Comparison of ENCODE assay signal across 8 mouse cellular contexts in the genomic region with DNA sequence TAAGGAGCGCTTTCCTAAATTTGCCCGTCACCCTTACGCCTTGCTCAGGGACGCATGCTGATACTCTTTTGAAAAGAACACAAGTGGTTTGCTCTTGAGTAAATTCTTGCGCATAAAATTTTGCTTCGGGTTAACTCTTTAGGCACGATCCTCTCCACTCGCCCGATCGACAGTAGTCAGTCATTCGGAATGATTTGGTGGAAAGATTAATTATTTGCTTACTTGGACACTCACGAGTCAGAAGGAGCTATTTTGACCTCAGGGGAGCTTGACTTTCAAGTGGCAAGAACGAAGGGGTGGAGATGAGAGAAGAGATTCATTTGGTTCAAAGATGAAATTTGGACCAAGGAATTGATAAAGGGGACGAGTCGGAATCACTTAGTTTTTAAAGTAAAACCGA. TPM values are rescaled to one million over a fixed set of nuclear protein-coding genes. Genes with fewer than 3 reads are reported as not detected.
A peak's percentile ranks its signal among the peaks of the same experiment; 100 is the strongest.
DNase-seq lines count a peak whose midpoint lies in the region; ATAC-seq and TF ChIP-seq lines count a peak whose summit lies in the region.

No protein-coding gene starts in this region.

- H3K27me3 ChIP-seq in intestine, embryonic 15.5 days (replicated peaks) = no peaks in the 10 kb centered on the region
- H3K27me3 ChIP-seq in midbrain, embryonic 16.5 days (ENCODE audit: control insufficient read depth, insufficient read depth, low read depth, low read length) = no peaks in the 10 kb centered on the region

- H3K4me1 ChIP-seq in lung, adult 2 months (ENCODE audit: control insufficient read depth, insufficient read depth, low read length) = peaks cover 12% of the 10 kb centered on the region
- H3K4me1 ChIP-seq in cortical plate, adult 2 months (ENCODE audit: control insufficient read depth, insufficient read depth, low read length) = peaks cover 1% of the 10 kb centered on the region; the same call in 1 of the 2 replicates
- 0 out of 2 replicates have a peak, but pooled peaks cover 8% of the 10 kb centered on the region for H3K4me1 ChIP-seq in intestine, embryonic 15.5 days (replicated peaks)
- peaks cover 24% of the 10 kb centered on the region for H3K4me1 ChIP-seq in midbrain, embryonic 16.5 days (ENCODE audit: control insufficient read depth, insufficient read depth, low read length)

- TF ChIP-seq CTCF in lung, adult 2 months (IDR thresholded peaks at IDR 0.05; ENCODE audit: insufficient read depth, low read length) = no peak
- no peak for TF ChIP-seq CTCF in cortical plate, adult 2 months (IDR thresholded peaks at IDR 0.05; ENCODE audit: extremely low read depth, insufficient read depth, low read length)

- peak overlapping the region; percentile 74 for H3K4me2 ChIP-seq in intestine, embryonic 15.5 days (replicated peaks)
- H3K4me2 ChIP-seq in midbrain, embryonic 16.5 days (ENCODE audit: low read length) = peak overlapping the region; percentile 93

- peak overlapping the region; percentile 51 for H3K4me3 ChIP-seq in lung, adult 2 months (replicated peaks; ENCODE audit: extremely low read depth, low read depth, low read length)
- peak overlapping the region; percentile 91 for H3K4me3 ChIP-seq in cortical plate, adult 2 months (ENCODE audit: insufficient read depth, low read length)
- H3K4me3 ChIP-seq in intestine, embryonic 15.5 days (replicated peaks) = peak overlapping the region; percentile 80
- H3K4me3 ChIP-seq in midbrain, embryonic 16.5 days (ENCODE audit: low read depth, low read length) = peak overlapping the region; percentile 57

- TF ChIP-seq POLR2A in lung, adult 2 months (IDR thresholded peaks at IDR 0.05; ENCODE audit: borderline replicate concordance, extremely low read depth, low read depth, low read length) = no peak
- TF ChIP-seq POLR2A in cortical plate, adult 2 months (IDR thresholded peaks at IDR 0.05; ENCODE audit: extremely low read depth, insufficient read depth, low read length) = no peak

- 1% methylated on average over 16 of the region's 16 CpGs for WGBS in lung, adult 2 months
- 3% methylated on average over 16 of the region's 16 CpGs for WGBS in intestine, embryonic 15.5 days
- 5% methylated on average over 16 of the region's 16 CpGs for WGBS in midbrain, embryonic 16.5 days

- peak overlapping the region; percentile 87; the same call in 1 of the 2 replicates for H3K9ac ChIP-seq in intestine, embryonic 15.5 days
- peak overlapping the region; percentile 78 for H3K9ac ChIP-seq in midbrain, embryonic 16.5 days (ENCODE audit: low read depth, low read length)

- no peak overlapping the region for H3K27ac ChIP-seq in cortical plate, adult 2 months (ENCODE audit: insufficient read depth, low read length)
- H3K27ac ChIP-seq in intestine, embryonic 15.5 days = no peak overlapping the region
- H3K27ac ChIP-seq in midbrain, embryonic 16.5 days (ENCODE audit: low read length) = no peak overlapping the region

- no peak for DNase-seq in lung, adult 2 months
- no peak for DNase-seq in lung, postnatal 36 days
- no peak for DNase-seq in urinary bladder, adult 2 months (ENCODE audit: low spot score)
- no peak for DNase-seq in right cerebral cortex, adult 2 months (ENCODE audit: low spot score in 2 of 2)

- no peaks in the 10 kb centered on the region for H3K9me3 ChIP-seq in intestine, embryonic 15.5 days
- no peaks in the 10 kb centered on the region for H3K9me3 ChIP-seq in midbrain, embryonic 16.5 days (replicated peaks; ENCODE audit: control insufficient read depth, low read length, poor library complexity, severe bottlenecking)

- ATAC-seq in intestine, embryonic 15.5 days = no peak; the same call in 1 of the 2 replicates
- peak; percentile 46 for ATAC-seq in midbrain, embryonic 16.5 days
- ATAC-seq in megakaryocyte progenitor cell, adult 5-6 weeks (replicated peaks; ENCODE audit: poor library complexity) = no peak

- H3K36me3 ChIP-seq in intestine, embryonic 15.5 days = peaks cover 22% of the 10 kb centered on the region
- H3K36me3 ChIP-seq in midbrain, embryonic 16.5 days (ENCODE audit: control insufficient read depth, insufficient read depth, low read length) = peaks cover 14% of the 10 kb centered on the region

RNA-seq across cellular contexts. Expression of a gene that starts 0.4 kb away (rescaled TPM):
- 10.2 and 10.8 TPM in 2 replicates for polyA plus RNA-seq in lung, adult 2 months (2012; rRNA removed)
- polyA plus RNA-seq in cortical plate, adult 2 months (2012; rRNA removed) = 17.1 and 17.4 TPM in 2 replicates
- polyA plus RNA-seq in intestine, embryonic 15.5 days (2015; fragmentation: Nextera tagmentation; extraction: Ambion mirVana) = 48.3 and 50.6 TPM in 2 replicates
- polyA plus RNA-seq in midbrain, embryonic 16.5 days (2015; fragmentation: Nextera tagmentation; extraction: Ambion mirVana) = 40.7 and 41.8 TPM in 2 replicates
- 18.1 and 23.0 TPM in 2 replicates for polyA plus RNA-seq in urinary bladder, adult 2 months (2012; rRNA removed)
- 39.7 and 47.1 TPM in 2 replicates for total RNA-seq in megakaryocyte progenitor cell, adult 5-6 weeks (2015)
- 57.2 and 82.5 TPM in 2 replicates for total RNA-seq in megakaryocyte progenitor cell, adult 5-6 weeks (2017)

RNA-seq across cellular contexts. Expression of a gene that starts 0.5 kb away (rescaled TPM):
- polyA plus RNA-seq in lung, adult 2 months (2012; rRNA removed) = 8.4 and 11.3 TPM in 2 replicates
- 66.9 and 70.3 TPM in 2 replicates for polyA plus RNA-seq in cortical plate, adult 2 months (2012; rRNA removed)
- polyA plus RNA-seq in intestine, embryonic 15.5 days (2015; fragmentation: Nextera tagmentation; extraction: Ambion mirVana) = 290 and 308 TPM in 2 replicates
- polyA plus RNA-seq in midbrain, embryonic 16.5 days (2015; fragmentation: Nextera tagmentation; extraction: Ambion mirVana) = 195 and 209 TPM in 2 replicates
- polyA plus RNA-seq in urinary bladder, adult 2 months (2012; rRNA removed) = 64.4 and 92.3 TPM in 2 replicates
- total RNA-seq in megakaryocyte progenitor cell, adult 5-6 weeks (2015) = 111 and 120 TPM in 2 replicates
- 49.4 and 79.7 TPM in 2 replicates for total RNA-seq in megakaryocyte progenitor cell, adult 5-6 weeks (2017)

RNA-seq across cellular contexts. Expression of a gene that starts 27.9 kb away (rescaled TPM):
- polyA plus RNA-seq in lung, adult 2 months (2012; rRNA removed) = 7.0 and 11.0 TPM in 2 replicates
- polyA plus RNA-seq in cortical plate, adult 2 months (2012; rRNA removed) = 44.9 and 46.5 TPM in 2 replicates
- polyA plus RNA-seq in intestine, embryonic 15.5 days (2015; fragmentation: Nextera tagmentation; extraction: Ambion mirVana) = 108 and 119 TPM in 2 replicates
- polyA plus RNA-seq in midbrain, embryonic 16.5 days (2015; fragmentation: Nextera tagmentation; extraction: Ambion mirVana) = 93.1 and 103 TPM in 2 replicates
- polyA plus RNA-seq in urinary bladder, adult 2 months (2012; rRNA removed) = 52.6 and 53.9 TPM in 2 replicates
- total RNA-seq in megakaryocyte progenitor cell, adult 5-6 weeks (2015) = 54.8 and 56.1 TPM in 2 replicates
- 173 and 192 TPM in 2 replicates for total RNA-seq in megakaryocyte progenitor cell, adult 5-6 weeks (2017)

RNA-seq across cellular contexts. Expression of a gene that starts 50.3 kb away (rescaled TPM):
- polyA plus RNA-seq in lung, adult 2 months (2012; rRNA removed) = not detected in 2 replicates
- polyA plus RNA-seq in cortical plate, adult 2 months (2012; rRNA removed) = not detected in 2 replicates
- not detected in 2 replicates for polyA plus RNA-seq in intestine, embryonic 15.5 days (2015; fragmentation: Nextera tagmentation; extraction: Ambion mirVana)
- polyA plus RNA-seq in midbrain, embryonic 16.5 days (2015; fragmentation: Nextera tagmentation; extraction: Ambion mirVana) = not detected in 2 replicates
- not detected in 2 replicates for polyA plus RNA-seq in urinary bladder, adult 2 months (2012; rRNA removed)
- total RNA-seq in megakaryocyte progenitor cell, adult 5-6 weeks (2015) = not detected in 2 replicates
- not detected in 2 replicates for total RNA-seq in megakaryocyte progenitor cell, adult 5-6 weeks (2017)

RNA-seq across cellular contexts. Expression of a gene that starts 56.1 kb away (rescaled TPM):
- polyA plus RNA-seq in lung, adult 2 months (2012; rRNA removed) = 18.6 and 35.0 TPM in 2 replicates
- polyA plus RNA-seq in cortical plate, adult 2 months (2012; rRNA removed) = 22.4 and 25.0 TPM in 2 replicates
- polyA plus RNA-seq in intestine, embryonic 15.5 days (2015; fragmentation: Nextera tagmentation; extraction: Ambion mirVana) = 115 and 119 TPM in 2 replicates
- polyA plus RNA-seq in midbrain, embryonic 16.5 days (2015; fragmentation: Nextera tagmentation; extraction: Ambion mirVana) = 72.8 and 75.0 TPM in 2 replicates
- polyA plus RNA-seq in urinary bladder, adult 2 months (2012; rRNA removed) = 52.8 and 58.6 TPM in 2 replicates
- 199 and 210 TPM in 2 replicates for total RNA-seq in megakaryocyte progenitor cell, adult 5-6 weeks (2015)
- 128 and 138 TPM in 2 replicates for total RNA-seq in megakaryocyte progenitor cell, adult 5-6 weeks (2017)
